Mouse (Mus musculus) ES-Bruce4 (cell line): Measurements from ENCODE around the gene Best2. TPM values are rescaled to one million over a fixed set of nuclear protein-coding genes. Genes with fewer than 3 reads are reported as not detected.

Experiments used
- H3K27ac ChIP-seq: 2 replicates; pipeline ENCODE4 v1.5.1; 2012; ENCODE audit warnings: low read length, inconsistent platforms; ENCODE audit not compliant: insufficient read depth
- H3K27me3 ChIP-seq: 2 replicates; pipeline ENCODE4 v1.6.1; 2012; ENCODE audit warnings: mild to moderate bottlenecking, low read length, inconsistent platforms; ENCODE audit not compliant: control insufficient read depth, poor library complexity, insufficient read depth, severe bottlenecking
- H3K36me3 ChIP-seq: 2 replicates; pipeline ENCODE4 v1.6.1; 2012; ENCODE audit warnings: inconsistent platforms, mild to moderate bottlenecking, low read length, moderate library complexity; ENCODE audit not compliant: control insufficient read depth, poor library complexity, insufficient read depth, severe bottlenecking
- H3K4me1 ChIP-seq: one replicate; pipeline ENCODE4 v1.8.1; 2011; ENCODE audit warnings: low read length; ENCODE audit not compliant: control insufficient read depth, insufficient read depth
- H3K4me3 ChIP-seq: 2 replicates; pipeline ENCODE4 v1.5.1; 2011; ENCODE audit warnings: low read depth, mild to moderate bottlenecking, low read length
- H3K9ac ChIP-seq: 2 replicates; pipeline ENCODE4 v1.6.1; 2012; ENCODE audit warnings: low read depth, mild to moderate bottlenecking, inconsistent platforms; ENCODE audit not compliant: poor library complexity, severe bottlenecking
- H3K9me3 ChIP-seq: replicated peaks from 2 replicates; pipeline ENCODE4 v1.6.1; 2012; ENCODE audit warnings: mild to moderate bottlenecking, low read length, inconsistent platforms; ENCODE audit not compliant: control insufficient read depth, poor library complexity, insufficient read depth, severe bottlenecking
- CTCF ChIP-seq: IDR thresholded peaks from one replicate; pipeline ENCODE4 v1.8.1; 2011; ENCODE audit warnings: low read depth, low read length
- EP300 ChIP-seq: IDR thresholded peaks from 2 replicates; pipeline ENCODE4 v1.6.1; 2011; ENCODE audit warnings: low read depth, low read length; ENCODE audit not compliant: insufficient read depth
- POLR2A ChIP-seq: IDR thresholded peaks from one replicate; pipeline ENCODE4 v1.8.1; 2011; ENCODE audit warnings: low read length; ENCODE audit not compliant: insufficient read depth
- polyA plus RNA-seq: library from polyadenylated mRNA; stranded (reverse); fragments of >200 nt; gene quantifications from 2 replicates; pipeline ENCODE4 v1.2.4, GENCODE M21; 2011; ENCODE audit warnings: low read depth; ENCODE audit not compliant: missing spikeins, insufficient read depth, insufficient read length

Gene Best2
- polyA plus RNA-seq, 1 experiment, result 1.2 TPM

DNA sequence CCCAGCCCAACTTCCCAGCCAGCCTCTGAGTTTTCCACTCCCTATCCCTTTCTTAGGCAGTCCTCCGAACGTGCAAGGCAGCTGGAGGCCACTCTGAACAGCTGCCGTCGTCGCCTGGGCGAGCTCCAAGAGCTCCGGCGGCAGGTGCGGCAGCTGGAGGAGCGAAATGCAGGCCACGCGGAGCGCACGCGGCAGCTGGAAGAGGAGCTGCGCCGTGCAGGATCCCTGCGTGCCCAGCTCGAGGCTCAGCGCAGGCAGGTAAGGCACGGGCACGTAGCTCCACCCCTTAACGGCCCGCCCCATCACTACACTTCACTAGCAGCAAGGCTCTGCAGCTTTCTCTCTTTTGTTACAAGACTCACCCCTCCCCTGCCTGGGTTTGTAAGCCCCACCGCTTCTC is 18.7 kb downstream of the Best2 start:
- H3K27ac ChIP-seq, result peak overlapping the region; percentile 37
- TF ChIP-seq EP300 (peak; percentile 54; the same call in 1 of the 2 replicates), CTCF (no peak), POLR2A (no peak)
- no peaks in the 10 kb centered on the region for H3K27me3 ChIP-seq
- H3K4me3 ChIP-seq, result peak overlapping the region; percentile 36
- peak overlapping the region; percentile 23 for H3K9ac ChIP-seq
- peaks cover 3% of the 10 kb centered on the region for H3K4me1 ChIP-seq
- peaks cover 22% of the 10 kb centered on the region for H3K36me3 ChIP-seq
- H3K9me3 ChIP-seq, result no peaks in the 10 kb centered on the region

DNA sequence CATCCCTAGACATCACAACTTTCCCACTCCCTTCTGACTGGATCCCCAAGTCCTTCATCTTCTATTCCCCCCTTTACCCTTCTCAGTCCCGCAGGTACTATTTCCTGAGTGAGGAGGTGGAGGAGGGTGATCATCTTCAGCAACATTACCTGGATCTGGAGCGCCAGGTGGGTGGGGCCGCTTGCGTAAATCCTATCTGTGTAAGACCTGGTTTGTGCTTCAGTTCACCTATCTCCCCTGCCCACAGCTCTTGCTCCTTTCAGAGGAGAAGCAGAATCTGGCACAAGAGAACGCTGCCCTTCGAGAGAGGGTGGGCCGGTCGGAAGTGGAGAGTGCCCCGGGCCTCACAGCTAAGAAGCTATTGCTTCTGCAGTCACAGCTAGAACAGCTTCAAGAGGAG is 20.0 kb downstream of the Best2 start:
- Histone ChIP-seq H3K9ac (no peak overlapping the region), H3K9me3 (no peaks in the 10 kb centered on the region), H3K4me3 (no peak overlapping the region), H3K27me3 (no peaks in the 10 kb centered on the region), H3K4me1 (peaks cover 3% of the 10 kb centered on the region), H3K27ac (no peak overlapping the region), H3K36me3 (peaks cover 22% of the 10 kb centered on the region)
- TF ChIP-seq CTCF, result no peak
- TF ChIP-seq POLR2A, result no peak
- no peak for TF ChIP-seq EP300

DNA sequence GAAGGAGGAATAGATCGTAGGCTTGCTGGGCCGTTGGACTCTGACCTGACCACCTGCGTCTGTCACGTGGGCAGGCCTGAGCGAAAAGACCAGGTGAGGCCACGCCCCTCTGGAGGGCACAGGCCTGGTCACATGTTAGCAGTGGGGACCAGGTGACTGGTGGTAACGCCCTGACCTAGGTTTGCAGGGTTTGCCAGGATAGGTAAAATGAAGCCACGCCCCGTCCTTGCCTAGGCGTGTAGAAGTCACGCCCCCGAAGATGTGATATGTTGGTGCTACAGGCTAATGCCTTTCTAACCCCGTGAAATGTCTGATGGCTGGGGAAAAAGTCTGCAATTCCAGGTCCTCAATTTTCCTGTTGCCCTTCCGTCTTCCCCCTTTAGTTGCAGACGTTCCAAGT is 23.5 kb downstream of the Best2 start:
- peaks cover 5% of the 10 kb centered on the region for H3K4me1 ChIP-seq
- H3K9me3 ChIP-seq, result no peaks in the 10 kb centered on the region
- peak overlapping the region; percentile 76 for H3K4me3 ChIP-seq
- H3K36me3 ChIP-seq, result peaks cover 10% of the 10 kb centered on the region
- peak overlapping the region; percentile 73 for H3K9ac ChIP-seq
- H3K27ac ChIP-seq, result peak overlapping the region; percentile 74
- no peaks in the 10 kb centered on the region for H3K27me3 ChIP-seq
- TF ChIP-seq CTCF, result no peak
- TF ChIP-seq POLR2A, result no peak
- TF ChIP-seq EP300, result peak; percentile 84; the same call in 1 of the 2 replicates

- Histone ChIP-seq H3K4me3 (peak within 1 kb of the TSS; percentile 76), H3K4me1 (peaks cover 5% of the 10 kb centered on the region), H3K9me3 (no peaks in the 10 kb centered on the region), H3K27me3 (no peaks in the 10 kb centered on the region), H3K9ac (peak within 1 kb of the TSS; percentile 73), H3K36me3 (peaks cover 10% of the 10 kb centered on the region), H3K27ac (peak within 1 kb of the TSS; percentile 85)
- peak; percentile 81 for TF ChIP-seq EP300
- peak; percentile 99 for TF ChIP-seq CTCF
- peak; percentile 48 for TF ChIP-seq POLR2A
Measured at GRCm38 (mm10) chr8:84990349-84990748, 24.0 kb downstream of the Best2 start, which contains the start of gene Hook2. Hook2 (plus strand) TSS chr8:84990603.

DNA sequence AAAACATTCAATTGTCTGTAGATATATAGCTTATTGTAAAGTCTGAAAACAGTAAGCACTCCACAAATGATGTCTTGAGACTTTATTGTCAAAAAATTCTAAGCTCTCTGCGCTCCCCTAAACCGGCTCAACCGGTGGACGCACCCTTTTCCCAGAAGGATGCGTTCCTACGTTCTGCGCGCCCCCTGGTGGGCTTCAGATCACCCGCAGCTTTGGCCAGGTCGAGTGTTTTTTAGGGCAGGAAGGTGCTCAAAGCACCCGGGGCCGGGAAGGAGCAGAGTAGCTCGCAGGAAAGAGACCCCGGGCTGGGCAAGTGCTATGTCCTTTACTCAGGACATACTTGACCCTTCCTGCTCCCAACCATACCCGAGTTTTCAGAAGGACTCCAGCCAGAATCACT is 24.5 kb downstream of the Best2 start:
- H3K27ac ChIP-seq, result peak overlapping the region; percentile 85
- peaks cover 3% of the 10 kb centered on the region for H3K4me1 ChIP-seq
- no peaks in the 10 kb centered on the region for H3K9me3 ChIP-seq
- H3K4me3 ChIP-seq, result peak overlapping the region; percentile 71
- TF ChIP-seq EP300 (peak; percentile 89), CTCF (peak; percentile 86), POLR2A (no peak)
- H3K27me3 ChIP-seq, result no peaks in the 10 kb centered on the region
- H3K36me3 ChIP-seq, result peaks cover 5% of the 10 kb centered on the region
- peak overlapping the region; percentile 73 for H3K9ac ChIP-seq

- H3K27ac ChIP-seq, result peak overlapping the region; percentile 80
- H3K4me1 ChIP-seq, result peaks cover 6% of the 10 kb centered on the region
- TF ChIP-seq CTCF (no peak), EP300 (0 out of 2 replicates have a peak, but pooled peaks have one; percentile 35), POLR2A (no peak)
- H3K9me3 ChIP-seq, result no peaks in the 10 kb centered on the region
- H3K4me3 ChIP-seq, result peak overlapping the region; percentile 20
- peaks cover 4% of the 10 kb centered on the region for H3K36me3 ChIP-seq
- H3K27me3 ChIP-seq, result no peaks in the 10 kb centered on the region
- H3K9ac ChIP-seq, result peak overlapping the region; percentile 73
Measured at GRCm38 (mm10) chr8:84989311-84989731, 25.0 kb downstream of the Best2 start.
